Mouse (Mus musculus): ENCODE measurements around the gene Rgma. TPM values are rescaled to one million over a fixed set of nuclear protein-coding genes. Genes with fewer than 3 reads are reported as not detected.

Rgma gene
- polyA plus RNA-seq, 1 experiment from 2014 or later = 6.9 TPM

DNA sequence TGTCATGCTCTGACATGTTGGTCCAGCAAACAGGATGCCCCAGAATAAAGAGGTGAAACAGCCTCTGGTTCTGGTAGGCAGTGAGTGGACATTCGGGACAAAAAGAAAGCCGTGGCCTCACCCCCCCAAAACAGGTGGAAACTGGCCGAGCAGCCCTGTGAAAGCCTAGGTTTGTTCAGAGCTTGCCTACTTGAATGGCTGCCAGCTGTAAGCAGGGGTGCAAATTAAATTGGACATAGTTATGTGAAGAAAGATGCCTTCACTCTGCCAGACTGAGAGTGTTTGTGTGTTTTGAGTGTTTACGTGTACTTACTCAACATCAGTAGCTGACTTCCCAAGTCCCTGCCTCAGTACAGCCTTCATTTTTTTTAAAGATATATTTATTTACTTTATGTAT is 18.7 kb downstream of the Rgma start:
- Histone ChIP-seq H3K9me3 (no peaks in the 10 kb centered on the region; the same call in 1 of the 2 replicates), H3K4me3 (peak overlapping the region; percentile 66; the same call in 1 of the 2 replicates), H3K36me3 (no peaks in the 10 kb centered on the region), H3K4me1 (peaks cover 32% of the 10 kb centered on the region), H3K27ac (no peak overlapping the region), H3K27me3 (ENCODE audit: insufficient read depth, poor library complexity, severe bottlenecking) (peaks cover 58% of the 10 kb centered on the region)
- DNase-seq (ENCODE audit: low spot score) = no peak
- 72% methylated on average over 4 of the region's 4 CpGs for WGBS

DNA sequence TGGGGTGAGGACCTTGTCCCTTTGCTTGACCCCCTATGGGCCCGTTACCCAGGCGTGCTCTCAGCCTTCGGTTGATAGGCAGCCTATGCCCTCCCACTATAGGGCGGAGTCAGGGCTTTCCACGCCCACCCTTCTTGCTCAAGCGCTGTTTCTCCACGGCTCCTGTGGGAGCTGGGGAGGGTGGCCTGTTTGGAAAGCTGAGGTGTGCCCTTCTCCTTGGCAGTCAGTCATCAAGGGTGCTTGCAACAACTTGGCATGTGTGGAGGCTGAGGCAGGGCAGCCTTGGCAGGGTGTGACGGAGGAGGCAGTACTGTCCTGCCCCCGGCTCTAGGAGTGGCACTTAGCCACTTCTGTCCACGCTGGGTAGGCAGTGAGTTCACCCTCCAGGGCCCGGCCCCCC is 23.0 kb downstream of the Rgma start:
- Histone ChIP-seq H3K27ac (no peak overlapping the region), H3K4me1 (peaks cover 37% of the 10 kb centered on the region), H3K36me3 (no peaks in the 10 kb centered on the region), H3K4me3 (peak overlapping the region; percentile 54), H3K9me3 (no peaks in the 10 kb centered on the region; the same call in 1 of the 2 replicates), H3K27me3 (ENCODE audit: insufficient read depth, poor library complexity, severe bottlenecking) (peaks cover 76% of the 10 kb centered on the region)
- WGBS = 5% methylated on average over 11 of the region's 11 CpGs
- no peak for DNase-seq (ENCODE audit: low spot score)

DNA sequence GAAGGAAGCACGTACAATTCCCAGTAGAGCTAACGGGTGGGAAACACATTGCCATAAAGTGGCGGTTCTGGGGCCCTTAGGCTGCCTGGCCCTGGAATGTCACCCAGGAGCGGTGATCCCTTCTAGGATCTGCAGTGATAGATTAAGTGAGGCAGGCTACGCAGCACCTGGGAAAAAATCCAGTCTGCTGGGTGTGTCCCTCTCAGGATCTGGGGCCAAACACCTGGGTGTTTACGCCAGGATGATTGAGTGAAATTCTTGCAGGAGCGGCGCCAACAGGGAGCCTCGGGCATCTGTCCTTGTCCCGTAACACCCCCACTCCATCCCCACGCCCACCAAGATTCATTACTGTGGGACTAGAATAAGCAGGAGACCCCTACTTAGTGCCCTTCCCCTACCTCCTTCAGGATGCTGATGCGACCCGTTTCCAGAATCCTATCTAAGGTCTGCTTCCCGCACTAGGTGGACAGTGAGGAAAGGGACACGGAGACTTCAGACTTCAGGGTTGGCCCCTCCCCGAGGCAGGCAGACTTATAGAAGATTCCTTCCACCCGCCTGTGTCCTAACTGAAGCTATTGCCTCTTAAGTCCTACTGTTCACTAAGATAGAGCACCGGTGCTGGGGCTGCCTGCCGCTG is 23.6 kb downstream of the Rgma start:
- no peak for DNase-seq (ENCODE audit: low spot score)
- peaks cover 43% of the 10 kb centered on the region for H3K4me1 ChIP-seq
- no peak overlapping the region for H3K27ac ChIP-seq
- H3K9me3 ChIP-seq = no peaks in the 10 kb centered on the region; the same call in 1 of the 2 replicates
- WGBS = 4% methylated on average over 19 of the region's 19 CpGs
- H3K4me3 ChIP-seq = peak overlapping the region; percentile 54
- no peaks in the 10 kb centered on the region for H3K36me3 ChIP-seq
- H3K27me3 ChIP-seq (ENCODE audit: insufficient read depth, poor library complexity, severe bottlenecking) = peaks cover 70% of the 10 kb centered on the region

DNA sequence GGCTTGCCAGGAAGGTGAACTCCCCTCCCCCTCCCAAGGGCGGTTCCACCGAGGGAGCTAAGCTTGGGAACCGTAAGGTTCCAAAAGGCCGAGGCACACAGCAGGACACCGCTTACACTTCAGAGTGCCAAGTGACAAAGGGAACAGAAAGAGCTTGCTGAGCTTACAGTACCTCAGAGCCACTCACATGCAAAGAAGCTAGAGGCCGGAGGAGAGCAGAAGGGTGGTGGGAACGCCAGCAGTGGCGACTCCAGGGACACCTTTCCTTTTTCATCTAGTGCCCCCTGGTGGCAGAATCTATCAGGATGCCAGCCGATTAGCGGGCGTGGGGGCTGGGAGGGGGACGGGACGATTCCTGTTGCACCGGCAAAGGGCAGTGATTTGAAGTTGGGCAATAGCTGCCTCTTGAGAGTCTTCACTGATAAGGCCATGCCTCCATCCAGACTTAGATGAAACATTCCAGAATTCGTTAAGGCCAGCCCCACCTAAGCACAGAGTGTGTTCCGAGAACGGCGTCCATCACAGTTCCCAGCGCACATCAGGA is 24.3 kb downstream of the Rgma start:
- peaks cover 68% of the 10 kb centered on the region for H3K27me3 ChIP-seq (ENCODE audit: insufficient read depth, poor library complexity, severe bottlenecking)
- no peaks in the 10 kb centered on the region; the same call in 1 of the 2 replicates for H3K9me3 ChIP-seq
- H3K4me1 ChIP-seq = peaks cover 44% of the 10 kb centered on the region
- no peak overlapping the region for H3K27ac ChIP-seq
- no peak for DNase-seq (ENCODE audit: low spot score)
- H3K36me3 ChIP-seq = no peaks in the 10 kb centered on the region
- H3K4me3 ChIP-seq = peak overlapping the region; percentile 54
- WGBS = 1% methylated on average over 19 of the region's 19 CpGs

DNA sequence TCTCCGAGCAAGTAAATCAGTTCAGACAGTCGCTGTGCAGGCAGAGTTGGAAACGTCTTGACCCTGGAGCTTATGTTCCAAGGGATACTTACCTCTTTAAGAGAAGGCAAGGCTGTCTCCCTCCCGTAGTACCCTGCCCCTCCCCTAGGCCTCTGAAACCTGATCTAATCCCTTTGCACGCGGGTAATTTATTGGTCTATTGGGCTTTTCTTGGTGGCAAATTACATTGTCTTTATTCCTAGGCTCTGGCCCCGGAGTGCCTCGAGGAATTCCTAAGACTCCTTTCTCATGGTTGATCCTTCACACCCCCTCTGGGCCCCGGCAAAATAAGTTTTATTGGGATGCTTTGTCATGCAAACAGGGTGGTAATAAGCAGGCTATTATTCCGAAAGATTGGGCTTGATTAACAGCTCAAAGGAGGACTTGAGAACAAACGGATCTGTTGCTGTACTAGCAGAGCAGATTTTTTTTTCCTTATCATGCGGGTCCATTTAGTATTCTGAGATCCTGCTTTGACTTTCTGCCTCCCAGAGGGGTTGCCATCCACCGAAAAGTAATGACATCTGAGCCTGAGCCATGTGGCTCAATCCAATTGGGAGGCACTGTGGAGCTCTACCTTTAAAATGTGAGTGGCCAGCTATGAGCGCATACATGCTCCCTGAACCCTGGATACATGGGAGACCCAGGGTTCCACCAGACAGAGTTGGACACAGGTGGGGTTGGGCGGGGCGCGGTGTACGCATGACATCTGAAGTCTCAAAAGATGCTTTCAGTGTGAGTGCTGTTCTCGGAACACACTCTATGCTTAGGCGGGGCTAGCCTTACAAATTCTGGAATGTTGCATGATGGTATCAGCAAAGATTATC is 25.0 kb downstream of the Rgma start:
- H3K36me3 ChIP-seq = 0 out of 2 replicates have a peak, but pooled peaks cover 3% of the 10 kb centered on the region
- 17% methylated on average over 20 of the region's 20 CpGs for WGBS
- peaks cover 44% of the 10 kb centered on the region for H3K4me1 ChIP-seq
- no peak for DNase-seq (ENCODE audit: low spot score)
- H3K9me3 ChIP-seq = no peaks in the 10 kb centered on the region
- peaks cover 68% of the 10 kb centered on the region for H3K27me3 ChIP-seq (ENCODE audit: insufficient read depth, poor library complexity, severe bottlenecking)
- no peak overlapping the region for H3K27ac ChIP-seq
- peak overlapping the region; percentile 54 for H3K4me3 ChIP-seq

DNA sequence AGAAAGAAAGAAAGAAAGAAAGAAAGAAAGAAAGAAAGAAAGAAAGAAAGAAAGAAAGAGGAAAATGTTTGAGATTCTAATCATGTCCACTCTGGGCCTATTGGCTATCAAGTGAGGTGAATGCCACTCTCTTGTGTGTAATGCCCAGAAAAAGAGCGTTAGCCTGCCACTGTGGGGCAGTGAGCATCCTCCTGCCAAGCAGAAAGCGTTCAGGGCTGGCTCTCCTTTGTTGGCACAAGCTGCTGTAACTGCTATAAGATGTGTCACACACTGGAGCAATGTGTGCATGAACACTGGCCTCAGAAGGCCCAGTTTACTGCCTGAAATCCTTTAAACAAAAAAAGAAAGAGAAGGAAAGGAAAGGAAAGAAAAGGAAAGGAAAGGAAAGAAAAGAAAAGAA is 26.8 kb downstream of the Rgma start:
- 52% methylated on average over 2 of the region's 2 CpGs for WGBS

DNA sequence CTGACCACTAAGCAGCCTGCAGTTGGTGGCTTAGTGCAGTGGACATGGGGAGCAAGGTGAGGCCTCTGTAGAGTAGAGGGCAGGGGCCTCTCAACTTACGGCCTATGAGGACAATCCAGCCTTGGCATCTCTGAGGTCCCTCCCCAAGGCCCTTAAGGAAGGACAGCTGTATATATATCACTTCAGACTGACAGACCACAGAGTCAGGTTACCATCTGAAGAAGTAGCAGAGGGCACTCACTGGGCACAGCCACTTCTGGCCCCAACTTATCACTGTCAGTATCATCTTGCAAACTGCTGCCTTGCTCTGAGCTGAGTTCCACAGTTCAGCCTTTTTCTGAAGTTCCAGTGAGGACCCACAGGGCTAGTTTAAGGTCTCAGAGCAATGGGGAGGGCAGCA is 27.4 kb downstream of the Rgma start:
- no peak for DNase-seq (ENCODE audit: low spot score)
- H3K36me3 ChIP-seq = peaks cover 16% of the 10 kb centered on the region; the same call in 1 of the 2 replicates

More for the DNA sequence above, 26.8 kb downstream of the Rgma start:
- Histone ChIP-seq H3K27me3 (ENCODE audit: insufficient read depth, poor library complexity, severe bottlenecking) (peaks cover 53% of the 10 kb centered on the region), H3K9me3 (no peaks in the 10 kb centered on the region), H3K4me3 (no peak overlapping the region), H3K36me3 (peaks cover 16% of the 10 kb centered on the region; the same call in 1 of the 2 replicates), H3K27ac (no peak overlapping the region), H3K4me1 (peaks cover 44% of the 10 kb centered on the region)
- DNase-seq (ENCODE audit: low spot score) = no peak

DNA sequence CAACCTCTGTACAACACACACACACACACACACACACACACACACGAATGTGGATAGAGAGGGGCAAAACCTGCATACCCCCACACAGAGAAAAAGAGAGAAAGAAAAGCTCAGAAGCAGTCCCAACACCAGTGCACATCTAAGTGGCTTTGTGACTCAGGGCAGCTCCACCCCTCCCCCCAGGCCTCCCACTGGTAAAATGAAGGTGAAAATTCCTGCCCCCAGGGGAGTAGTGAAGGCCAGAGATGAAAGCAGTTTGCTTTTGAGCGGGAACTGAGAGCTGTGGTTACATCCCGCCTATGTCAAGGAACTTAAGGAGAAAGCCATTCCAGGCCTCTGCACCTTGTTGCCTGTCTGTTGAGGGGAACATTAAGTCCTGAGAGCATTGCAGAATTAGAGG is 28.2 kb downstream of the Rgma start:
- Histone ChIP-seq H3K27me3 (ENCODE audit: insufficient read depth, poor library complexity, severe bottlenecking) (peaks cover 40% of the 10 kb centered on the region), H3K36me3 (peaks cover 16% of the 10 kb centered on the region; the same call in 1 of the 2 replicates), H3K27ac (no peak overlapping the region), H3K9me3 (no peaks in the 10 kb centered on the region), H3K4me3 (no peak overlapping the region), H3K4me1 (peaks cover 35% of the 10 kb centered on the region)
- DNase-seq (ENCODE audit: low spot score) = no peak
- WGBS = 15% methylated on average over 3 of the region's 3 CpGs

More for the DNA sequence above, 27.4 kb downstream of the Rgma start:
- H3K27ac ChIP-seq = no peak overlapping the region
- H3K9me3 ChIP-seq = no peaks in the 10 kb centered on the region
- WGBS = 71% methylated on average over 1 of the region's 1 CpGs
- peaks cover 48% of the 10 kb centered on the region for H3K27me3 ChIP-seq (ENCODE audit: insufficient read depth, poor library complexity, severe bottlenecking)
- no peak overlapping the region for H3K4me3 ChIP-seq
- peaks cover 44% of the 10 kb centered on the region for H3K4me1 ChIP-seq

DNA sequence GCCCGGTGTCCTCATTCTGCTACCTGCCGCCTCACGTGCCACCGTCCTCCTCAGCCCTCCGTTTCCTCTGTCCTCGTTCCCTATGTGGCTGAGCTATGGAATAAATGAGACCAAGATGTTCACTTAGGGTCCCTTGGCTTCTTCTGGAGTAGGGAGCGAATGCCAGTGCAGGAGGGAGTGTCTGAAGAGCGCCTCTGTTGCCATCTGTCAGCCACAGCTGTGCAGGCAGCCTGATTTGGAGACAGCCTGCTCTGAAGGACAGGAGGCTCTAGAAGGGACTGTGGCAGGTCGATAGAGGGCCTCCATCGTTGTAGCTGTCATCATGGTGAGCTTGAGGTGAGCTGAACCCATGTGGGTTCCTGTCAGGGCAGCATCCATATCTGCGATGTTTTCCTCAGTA is 30.2 kb downstream of the Rgma start:
- Histone ChIP-seq H3K9me3 (no peaks in the 10 kb centered on the region), H3K36me3 (peaks cover 20% of the 10 kb centered on the region), H3K4me3 (no peak overlapping the region), H3K27ac (no peak overlapping the region), H3K4me1 (peaks cover 16% of the 10 kb centered on the region), H3K27me3 (ENCODE audit: insufficient read depth, poor library complexity, severe bottlenecking) (peaks cover 29% of the 10 kb centered on the region)
- DNase-seq (ENCODE audit: low spot score) = no peak
- WGBS = 86% methylated on average over 11 of the region's 11 CpGs

DNA sequence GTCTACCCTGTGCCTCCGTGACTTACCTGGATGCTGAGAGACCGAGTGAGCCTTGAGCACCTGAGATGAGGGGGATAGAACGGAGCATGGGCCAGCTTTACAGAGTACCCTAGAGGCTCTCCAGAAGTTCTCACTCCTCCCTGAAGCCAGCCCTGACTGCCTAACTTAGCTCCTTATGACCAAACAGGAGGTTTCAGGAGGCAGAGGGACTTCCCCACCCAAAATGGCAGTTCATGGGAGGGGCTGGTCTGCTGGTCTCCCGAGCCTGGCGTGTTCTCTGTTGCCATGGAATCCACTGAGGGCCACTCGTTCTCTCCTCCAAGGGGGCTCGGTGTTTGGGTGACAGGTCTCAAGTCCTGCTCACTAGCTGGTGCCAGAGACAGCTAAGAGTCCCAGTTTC is 36.2 kb downstream of the Rgma start:
- DNase-seq (ENCODE audit: low spot score) = no peak
- H3K4me3 ChIP-seq = no peak overlapping the region
- H3K27ac ChIP-seq = no peak overlapping the region
- H3K4me1 ChIP-seq = no peaks in the 10 kb centered on the region
- no peaks in the 10 kb centered on the region for H3K9me3 ChIP-seq
- H3K36me3 ChIP-seq = peaks cover 7% of the 10 kb centered on the region; the same call in 1 of the 2 replicates
- 71% methylated on average over 7 of the region's 7 CpGs for WGBS
- peaks cover 14% of the 10 kb centered on the region; the same call in 1 of the 2 replicates for H3K27me3 ChIP-seq (ENCODE audit: insufficient read depth, poor library complexity, severe bottlenecking)

DNA sequence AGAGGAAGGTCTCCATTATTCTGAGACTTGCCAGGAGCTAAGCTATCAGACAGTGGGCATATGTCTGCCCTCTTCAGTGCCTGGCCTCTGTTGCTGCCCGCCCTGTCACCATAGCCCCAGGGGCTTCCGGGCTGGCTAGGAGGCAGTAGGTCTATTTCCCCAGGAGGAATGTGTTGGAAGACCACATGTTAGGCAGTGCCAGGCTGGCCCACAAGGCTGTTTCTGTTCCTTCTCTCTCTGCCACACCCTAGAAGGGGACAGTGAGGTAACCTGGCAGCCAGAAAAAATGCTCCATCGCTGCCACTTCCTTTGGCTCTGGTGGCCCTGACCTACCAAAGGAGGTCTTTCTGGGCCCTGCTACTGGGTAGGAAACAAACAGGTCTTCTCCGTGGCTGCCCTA is 36.7 kb downstream of the Rgma start:
- H3K27me3 ChIP-seq (ENCODE audit: insufficient read depth, poor library complexity, severe bottlenecking) = peaks cover 14% of the 10 kb centered on the region; the same call in 1 of the 2 replicates
- H3K36me3 ChIP-seq = peaks cover 4% of the 10 kb centered on the region; the same call in 1 of the 2 replicates
- H3K9me3 ChIP-seq = no peaks in the 10 kb centered on the region
- no peak for DNase-seq (ENCODE audit: low spot score)
- no peak overlapping the region for H3K27ac ChIP-seq
- no peaks in the 10 kb centered on the region for H3K4me1 ChIP-seq
- 85% methylated on average over 4 of the region's 4 CpGs for WGBS
- H3K4me3 ChIP-seq = no peak overlapping the region

DNA sequence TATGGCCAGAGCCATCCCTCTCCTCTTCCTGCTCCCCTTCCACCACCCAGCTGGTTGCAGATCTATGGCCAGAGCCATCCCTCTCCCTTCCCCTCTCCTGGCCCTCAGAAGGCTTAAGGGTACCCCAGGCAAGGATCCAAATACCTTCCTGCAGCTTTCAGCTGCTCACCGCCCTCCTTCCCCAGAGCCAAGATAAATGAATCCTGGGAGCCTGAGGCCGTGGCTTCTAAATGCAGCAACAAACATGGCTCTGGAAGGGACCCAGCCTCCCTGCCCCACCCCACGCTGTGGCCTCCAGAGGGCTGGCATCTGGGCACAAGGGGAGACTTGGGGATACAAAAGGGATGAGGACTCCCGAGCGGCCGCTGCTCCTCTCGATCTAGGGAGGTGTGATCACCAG is 37.1 kb downstream of the Rgma start:
- 79% methylated on average over 7 of the region's 7 CpGs for WGBS
- Histone ChIP-seq H3K27me3 (ENCODE audit: insufficient read depth, poor library complexity, severe bottlenecking) (peaks cover 14% of the 10 kb centered on the region; the same call in 1 of the 2 replicates), H3K36me3 (peaks cover 4% of the 10 kb centered on the region; the same call in 1 of the 2 replicates), H3K4me1 (no peaks in the 10 kb centered on the region), H3K27ac (no peak overlapping the region), H3K4me3 (no peak overlapping the region), H3K9me3 (no peaks in the 10 kb centered on the region)
- DNase-seq (ENCODE audit: low spot score) = no peak

DNA sequence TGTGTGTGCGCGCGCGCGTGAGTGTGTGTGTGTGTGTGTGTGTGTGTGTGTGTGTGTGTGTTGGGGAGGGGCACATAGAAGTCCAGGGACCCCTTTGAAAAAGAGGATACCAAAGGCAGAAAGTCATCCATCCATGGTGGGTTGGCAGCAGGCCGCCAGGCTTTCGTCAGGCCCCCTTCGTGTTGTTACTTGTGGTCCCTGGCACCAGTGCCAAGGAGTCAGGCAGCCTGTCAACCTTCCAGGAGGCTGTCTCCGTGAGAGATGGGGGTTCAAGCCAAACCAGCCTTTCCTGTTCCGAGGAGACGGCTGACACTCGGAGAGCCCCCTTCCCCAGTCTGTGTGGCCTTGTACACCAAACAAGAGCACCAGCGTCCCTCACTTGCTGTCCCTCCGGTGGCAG is 38.9 kb downstream of the Rgma start:
- Histone ChIP-seq H3K9me3 (no peaks in the 10 kb centered on the region), H3K36me3 (peaks cover 13% of the 10 kb centered on the region), H3K27ac (no peak overlapping the region), H3K27me3 (ENCODE audit: insufficient read depth, poor library complexity, severe bottlenecking) (peaks cover 13% of the 10 kb centered on the region; the same call in 1 of the 2 replicates), H3K4me1 (0 out of 2 replicates have a peak, but pooled peaks cover under 1% of the 10 kb centered on the region), H3K4me3 (no peak overlapping the region)
- DNase-seq (ENCODE audit: low spot score) = no peak
- WGBS = 85% methylated on average over 14 of the region's 14 CpGs

Measured in heart, embryonic 10.5 days (tissue).